Mouse (Mus musculus) ovary, postnatal 36 days (tissue): ENCODE data around the gene Aars2.

ENCODE experiments used
- DNase-seq: peaks from one replicate; pipeline ENCODE4 v3.0.0; 2022; ENCODE audit warnings: low spot score, mixed read lengths

Aars2 gene

DNA sequence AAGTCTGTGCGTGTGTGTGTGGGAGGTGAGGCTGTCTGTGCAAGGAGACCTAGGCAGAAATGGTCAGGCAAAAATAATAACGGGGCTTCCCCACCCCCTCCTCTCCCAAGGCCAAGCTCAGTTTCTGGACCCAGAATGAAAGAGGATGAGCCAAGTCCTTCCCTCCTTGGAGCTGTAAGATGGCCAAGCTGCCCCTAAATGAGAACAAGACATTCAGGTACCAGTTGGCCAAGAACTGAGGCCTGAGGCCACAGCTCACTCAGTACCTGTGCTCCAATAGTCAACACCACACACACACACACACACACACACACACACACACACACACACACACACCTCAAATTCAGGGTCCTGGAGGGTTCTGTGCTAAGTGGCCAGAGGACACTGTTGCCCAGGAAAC is 36.1 kb downstream of the Aars2 start:
- DNase-seq, result no peak

DNA sequence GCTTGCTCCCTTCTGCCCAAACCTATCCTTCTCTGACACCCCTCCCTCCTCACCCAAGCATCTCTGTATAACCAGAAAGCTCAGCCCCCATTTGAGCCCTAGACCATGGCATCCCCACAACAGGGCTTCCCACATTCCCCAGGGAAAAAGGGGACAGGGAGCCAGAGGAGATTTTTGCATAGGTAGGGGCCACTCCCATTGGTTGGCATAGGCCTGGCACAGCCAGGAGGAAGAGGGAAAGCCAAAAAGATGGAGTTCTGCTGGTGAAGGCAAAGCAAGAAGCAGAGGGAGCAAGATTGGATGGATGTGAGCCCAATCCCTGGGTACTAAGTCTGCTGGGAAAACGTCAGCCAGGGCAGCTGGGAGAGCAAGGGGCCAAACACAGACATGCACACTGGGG is 36.5 kb downstream of the Aars2 start:
- no peak for DNase-seq

DNA sequence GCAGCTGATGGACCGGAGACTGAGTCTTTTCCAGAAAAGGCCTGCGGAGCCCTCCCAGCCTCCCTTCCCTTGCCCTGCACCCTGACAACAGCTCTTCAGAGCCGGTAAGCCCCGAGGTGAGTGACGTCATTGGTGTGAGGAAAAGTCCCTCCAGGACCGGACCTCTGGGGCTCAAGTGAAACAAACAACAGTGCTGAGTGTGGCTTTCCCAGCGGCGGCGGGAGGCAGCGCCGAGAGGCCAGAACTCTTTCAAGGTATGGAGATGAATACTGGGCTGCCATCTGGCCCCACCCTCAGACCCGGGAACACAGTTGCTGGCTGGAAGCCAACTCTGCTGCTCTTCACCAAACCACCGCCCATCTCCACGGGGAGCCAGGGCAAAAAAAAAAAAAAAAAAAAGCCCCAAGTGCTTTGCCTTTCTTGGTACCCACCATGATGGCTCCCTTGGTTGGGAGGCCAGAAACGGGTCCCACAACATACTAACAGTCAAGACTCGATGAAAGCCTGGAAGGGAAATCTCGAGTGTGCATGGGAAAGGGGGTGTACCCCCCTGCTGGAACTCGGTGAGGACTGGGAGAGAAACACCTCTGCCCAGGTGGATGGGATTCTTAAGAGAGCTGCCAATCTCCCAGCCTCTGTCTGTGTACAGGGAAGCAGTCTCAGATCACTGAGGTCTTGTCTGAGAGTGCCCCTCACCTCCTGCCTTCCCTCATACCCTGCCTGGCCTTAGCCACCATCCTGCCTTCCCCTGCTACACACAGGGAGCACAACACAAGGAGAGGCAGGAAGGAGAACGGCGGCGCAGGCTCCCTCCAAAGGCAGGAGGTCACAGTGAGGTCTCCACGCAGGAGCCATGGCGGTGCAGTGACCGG is 37.6 kb downstream of the Aars2 start:
- no peak for DNase-seq

DNA sequence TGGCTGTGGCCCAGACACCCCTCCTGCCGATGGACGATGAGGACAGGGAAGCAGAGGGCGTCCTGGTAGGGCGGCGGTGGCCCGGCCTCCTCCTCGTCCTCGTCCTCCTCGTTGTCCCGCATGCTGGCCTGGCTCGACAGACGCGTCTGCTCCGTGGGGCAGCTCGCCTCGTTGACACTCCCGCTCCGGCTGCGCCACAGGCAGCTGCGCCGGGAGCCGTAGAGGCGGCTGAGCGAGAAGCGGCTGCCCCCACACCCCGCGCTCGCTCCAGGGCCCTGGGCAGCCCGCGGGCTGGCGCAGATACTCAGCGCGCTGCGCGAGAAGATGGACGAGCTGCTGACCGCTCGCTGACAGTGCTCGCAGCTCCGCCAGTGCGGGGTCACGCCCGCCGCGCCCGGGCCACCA is 38.2 kb downstream of the Aars2 start:
- DNase-seq, result no peak

DNA sequence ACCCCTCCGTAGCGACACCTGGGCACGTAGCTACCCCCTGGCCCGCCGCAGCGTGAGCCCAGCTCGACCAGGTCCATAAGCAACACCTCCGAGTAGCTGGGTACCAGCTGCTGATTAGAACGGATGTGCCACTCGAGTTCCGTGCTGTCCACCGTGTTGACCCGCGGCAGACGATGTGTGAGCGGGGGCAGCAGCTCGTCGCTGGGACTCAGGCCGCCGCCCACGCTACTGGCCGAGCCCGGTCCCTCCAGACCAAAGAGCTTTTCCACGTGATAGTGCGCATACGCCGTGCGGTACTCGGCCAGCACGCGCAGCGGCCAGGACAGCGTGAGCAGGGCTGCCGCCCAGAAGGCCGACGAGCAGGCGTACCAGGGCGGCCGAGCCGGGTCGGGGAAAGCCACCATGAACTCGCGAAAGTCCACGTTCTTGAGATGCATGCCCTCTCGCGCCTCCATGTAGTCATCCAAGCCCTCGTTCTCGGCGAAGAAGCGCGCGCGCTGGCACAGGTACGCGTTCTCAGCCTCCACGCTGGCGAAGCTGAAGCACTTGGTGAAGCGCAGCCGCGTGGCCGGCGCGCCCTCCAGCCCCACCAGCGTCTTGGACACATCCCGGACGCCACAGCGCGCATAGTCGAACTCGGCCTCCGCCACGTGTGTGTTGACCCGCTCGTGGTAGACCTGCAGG is 38.8 kb downstream of the Aars2 start:
- DNase-seq, result no peak

DNA sequence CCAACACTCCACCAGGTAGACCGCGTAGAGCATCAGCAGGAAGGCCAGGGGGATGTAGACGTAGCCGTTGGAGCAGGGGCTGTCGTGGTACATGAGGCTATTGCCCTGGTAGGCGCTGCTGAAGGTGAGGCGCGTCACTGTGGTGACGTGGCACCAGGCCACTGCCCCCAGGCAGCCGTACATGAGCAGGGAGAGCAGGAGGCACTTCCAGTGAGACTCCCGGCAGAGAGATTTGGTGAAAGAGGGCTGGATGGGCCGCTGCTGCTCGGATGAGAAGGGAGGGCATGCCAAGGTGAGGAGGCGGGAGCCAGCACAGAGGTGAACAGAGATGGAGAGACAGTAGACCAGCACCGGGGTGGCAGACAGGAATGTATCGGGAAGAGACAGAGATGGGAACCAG is 40.3 kb downstream of the Aars2 start:
- no peak for DNase-seq

DNA sequence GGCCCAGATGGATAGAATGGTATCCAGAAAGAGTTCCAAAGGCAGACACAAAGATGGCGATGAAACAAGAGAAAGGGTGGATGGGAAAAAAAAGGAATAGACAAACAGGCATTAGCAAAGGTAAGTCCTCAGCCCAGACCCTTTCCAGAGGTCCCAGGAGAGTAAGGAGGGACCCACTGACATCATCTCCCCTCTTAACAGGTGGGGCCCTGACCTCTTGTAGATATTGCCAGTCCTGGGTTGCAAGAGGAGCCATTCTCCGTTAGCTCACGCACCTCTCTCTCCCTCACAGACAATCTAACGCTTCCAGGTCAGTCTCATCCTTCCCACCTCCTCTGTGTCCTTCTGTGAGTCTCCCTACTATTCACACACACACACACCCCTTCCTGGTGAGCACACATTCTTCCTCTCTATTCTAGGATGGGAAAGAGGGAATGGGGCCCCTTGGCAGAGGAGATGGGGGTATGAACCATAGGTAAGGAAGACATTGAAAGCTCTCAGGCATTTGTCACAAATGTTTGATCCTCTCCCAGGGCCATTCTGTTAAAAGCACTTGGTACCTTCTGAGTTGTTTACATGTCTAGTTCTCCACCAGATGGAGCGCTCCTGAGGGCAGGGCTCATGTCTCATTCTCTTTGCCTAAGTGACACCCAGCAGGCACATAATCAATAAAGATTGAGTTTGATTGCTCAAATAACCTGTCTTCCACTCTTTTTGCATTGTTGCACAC is 41.0 kb downstream of the Aars2 start:
- no peak for DNase-seq

DNA sequence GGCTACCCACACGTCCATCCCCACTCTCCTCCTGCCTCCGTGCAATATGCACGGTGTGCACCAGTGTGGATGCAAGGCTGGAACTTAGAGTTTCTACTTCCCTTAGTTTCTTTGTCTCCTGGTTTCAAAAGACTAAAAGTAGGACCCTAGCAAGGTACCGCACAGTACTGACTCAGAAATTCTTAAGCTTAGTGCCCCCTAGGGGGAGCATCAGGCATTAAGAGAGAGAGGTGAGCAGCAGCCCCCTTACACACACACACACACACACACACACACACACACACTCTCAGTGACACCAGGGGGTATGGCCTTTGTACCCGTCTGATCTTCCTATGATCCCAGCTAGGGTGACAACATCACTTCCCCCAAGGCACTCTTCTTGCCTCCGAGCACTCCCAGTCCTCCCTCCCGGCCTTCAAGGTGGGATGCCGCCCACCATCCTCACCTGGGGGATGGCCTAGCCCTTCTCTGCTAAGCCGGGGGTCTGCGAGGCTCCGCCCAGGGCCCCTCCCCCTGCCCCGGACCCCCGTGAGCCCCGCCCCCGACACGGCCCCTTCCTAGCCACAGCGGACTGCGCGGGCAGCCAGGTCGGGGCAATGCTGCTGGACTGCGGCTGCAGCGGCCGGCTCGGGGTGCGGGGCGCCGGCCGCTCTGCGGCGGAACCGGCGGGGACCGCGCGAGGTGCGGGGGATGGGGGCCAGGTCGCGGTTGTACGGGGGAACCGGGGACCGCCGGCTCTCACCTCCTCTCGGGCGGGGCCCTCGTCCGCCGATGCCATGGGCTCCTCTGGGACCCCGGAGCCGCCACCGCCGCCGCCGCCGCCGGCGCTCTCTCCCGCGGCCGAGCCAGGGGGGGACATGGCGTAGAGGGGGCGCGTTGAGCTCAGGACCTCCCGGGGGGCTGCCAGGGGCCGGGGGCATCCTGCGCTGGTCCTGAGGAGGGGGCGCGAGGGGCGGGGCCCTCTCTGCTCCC is 42.2 kb downstream of the Aars2 start:
- DNase-seq, result no peak

DNA sequence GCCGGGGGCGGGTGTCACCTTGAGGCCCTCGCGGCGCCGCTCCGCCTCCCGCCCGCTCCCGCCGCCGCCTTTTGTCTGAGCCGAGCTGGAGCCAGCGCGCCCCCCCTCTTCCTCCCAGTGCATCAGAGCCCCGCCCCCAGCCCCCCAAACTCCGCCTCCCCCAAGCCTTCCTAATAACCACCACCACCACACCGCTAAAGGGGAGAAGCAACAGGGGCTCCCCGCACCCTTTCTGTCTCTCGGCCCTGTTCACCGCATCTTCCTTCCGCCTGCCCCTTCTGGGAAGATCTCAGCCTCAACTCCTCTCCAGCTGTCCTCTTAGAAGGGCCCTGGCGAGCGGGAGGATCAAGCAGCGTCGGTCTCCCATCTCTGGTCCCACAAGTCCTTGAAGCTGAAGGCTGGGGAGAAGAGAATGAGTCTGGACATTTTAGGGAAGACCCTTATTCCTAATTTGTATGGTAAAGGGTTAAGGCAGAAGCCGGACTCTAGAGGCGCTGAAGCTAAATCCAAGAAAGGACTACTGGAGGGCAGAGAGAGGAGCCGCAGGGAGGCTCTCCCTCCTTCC is 43.1 kb downstream of the Aars2 start, which contains the start of gene Tmem151b:
Gene Tmem151b (minus strand): TSS at position 61 of the 565 bp plus-strand sequence.
- no peak for DNase-seq

DNA sequence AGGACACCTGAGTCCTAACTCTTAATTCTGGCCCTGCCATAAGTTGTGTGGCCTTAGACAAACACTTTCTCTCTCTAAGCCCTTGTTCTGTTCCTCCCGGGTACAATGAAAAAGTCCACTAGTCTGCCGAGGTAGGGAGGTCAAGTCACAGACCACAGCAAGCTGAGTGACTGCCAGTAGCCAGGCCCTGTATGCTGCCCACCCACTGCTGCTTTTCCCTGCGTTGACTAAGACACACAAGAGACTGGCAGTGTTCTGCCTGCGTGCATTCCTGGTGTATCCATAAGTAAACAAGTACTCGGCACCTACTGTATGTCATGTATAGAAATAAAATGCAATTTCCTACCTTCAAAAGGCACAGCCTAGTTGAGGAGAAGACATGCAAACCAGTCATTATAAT is 43.6 kb downstream of the Aars2 start:
- no peak for DNase-seq

DNA sequence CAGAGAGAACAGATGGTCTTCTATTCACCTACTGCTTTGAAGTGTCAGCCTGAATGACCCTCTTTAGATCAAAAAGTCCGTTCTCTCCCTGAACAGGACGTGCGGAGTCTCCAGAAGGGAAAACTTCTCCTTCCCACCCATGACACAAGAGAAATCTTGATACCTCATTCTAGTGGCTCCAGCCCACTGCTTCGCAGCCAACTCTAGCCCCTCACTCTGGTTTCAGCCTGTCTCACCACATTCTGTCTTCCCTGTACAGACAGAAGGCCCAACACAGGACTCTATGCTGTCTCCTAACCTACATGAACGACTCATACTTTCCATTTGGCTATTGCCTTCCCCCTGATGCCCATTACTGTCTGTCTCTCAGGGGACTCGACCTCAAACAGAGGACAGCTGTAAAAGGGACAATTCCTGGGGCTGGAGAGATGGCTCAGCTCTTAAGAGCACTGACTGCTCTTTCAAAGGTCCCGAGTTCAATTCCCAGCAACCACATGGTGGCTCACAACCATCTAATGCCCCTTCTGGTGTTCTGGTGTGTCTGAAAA is 44.7 kb downstream of the Aars2 start:
- no peak for DNase-seq

DNA sequence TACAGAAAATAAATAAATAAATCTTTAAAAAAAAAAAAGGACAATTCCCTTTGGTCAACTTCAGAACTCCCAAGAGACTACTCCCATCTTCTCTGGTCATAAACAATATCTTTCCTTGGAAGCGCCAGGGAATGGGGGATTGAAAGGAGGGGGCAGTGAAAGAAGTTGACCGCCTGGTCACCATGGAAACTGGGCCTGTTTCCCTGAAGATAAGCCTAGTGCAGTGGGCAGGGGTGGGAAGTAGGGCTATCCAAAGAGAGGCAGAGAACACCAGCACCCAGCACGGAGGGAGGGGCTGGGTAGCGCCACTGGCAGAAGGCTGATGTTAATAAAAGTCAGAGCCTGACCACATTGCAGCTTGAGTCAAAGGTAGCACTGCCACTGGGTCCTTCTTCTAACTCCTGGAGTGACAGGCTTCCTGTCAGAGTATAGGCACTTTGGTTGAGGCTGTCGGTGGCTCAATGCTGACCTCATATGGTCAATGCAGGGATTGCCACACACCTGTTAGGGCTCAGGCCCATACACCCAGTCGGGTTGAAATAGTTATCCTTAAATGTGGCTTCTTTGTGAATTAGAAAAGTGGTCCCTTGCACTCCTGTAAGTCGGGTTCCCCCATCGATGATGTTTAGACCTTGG is 45.3 kb downstream of the Aars2 start:
- DNase-seq, result peak; percentile 71

DNA sequence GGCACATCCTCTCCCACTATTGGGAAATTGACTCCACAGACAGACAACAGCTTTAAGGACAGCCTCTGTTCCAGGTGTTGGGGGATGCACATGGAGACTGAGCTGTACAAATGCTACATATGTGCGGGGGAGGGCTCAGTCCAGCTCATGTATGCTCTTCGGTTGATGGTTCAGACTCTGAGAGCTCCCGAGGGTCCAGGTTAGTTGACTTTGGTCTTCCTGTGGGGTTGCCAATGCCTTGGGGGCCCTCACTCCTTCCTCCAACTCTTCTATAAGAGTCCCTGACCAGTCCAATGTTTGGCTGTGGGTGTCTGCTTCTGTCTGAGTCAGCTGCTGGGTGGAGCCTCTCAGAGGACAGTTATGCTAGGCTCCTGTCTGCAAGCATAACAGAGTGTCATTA is 46.4 kb downstream of the Aars2 start:
- DNase-seq, result no peak

DNA sequence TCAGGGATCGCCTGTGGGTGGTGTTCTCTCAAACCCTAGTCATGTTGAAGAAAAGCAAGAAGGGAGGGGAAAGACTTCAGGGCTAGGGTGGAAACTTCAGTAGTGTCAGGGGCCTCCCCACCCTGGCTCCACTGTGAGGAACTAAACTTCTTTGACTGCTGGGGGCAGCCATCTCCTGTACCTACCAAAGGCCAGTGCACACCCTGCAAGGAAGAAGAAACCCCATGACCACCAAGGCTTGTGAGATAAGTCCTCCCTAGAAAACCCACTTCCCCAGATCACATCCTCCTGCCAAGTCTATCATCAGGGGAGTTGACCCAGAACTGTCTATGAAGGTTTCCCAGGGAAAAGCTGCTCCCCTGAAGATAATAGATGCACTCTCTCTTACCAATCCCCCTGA is 47.8 kb downstream of the Aars2 start:
- DNase-seq, result no peak

DNA sequence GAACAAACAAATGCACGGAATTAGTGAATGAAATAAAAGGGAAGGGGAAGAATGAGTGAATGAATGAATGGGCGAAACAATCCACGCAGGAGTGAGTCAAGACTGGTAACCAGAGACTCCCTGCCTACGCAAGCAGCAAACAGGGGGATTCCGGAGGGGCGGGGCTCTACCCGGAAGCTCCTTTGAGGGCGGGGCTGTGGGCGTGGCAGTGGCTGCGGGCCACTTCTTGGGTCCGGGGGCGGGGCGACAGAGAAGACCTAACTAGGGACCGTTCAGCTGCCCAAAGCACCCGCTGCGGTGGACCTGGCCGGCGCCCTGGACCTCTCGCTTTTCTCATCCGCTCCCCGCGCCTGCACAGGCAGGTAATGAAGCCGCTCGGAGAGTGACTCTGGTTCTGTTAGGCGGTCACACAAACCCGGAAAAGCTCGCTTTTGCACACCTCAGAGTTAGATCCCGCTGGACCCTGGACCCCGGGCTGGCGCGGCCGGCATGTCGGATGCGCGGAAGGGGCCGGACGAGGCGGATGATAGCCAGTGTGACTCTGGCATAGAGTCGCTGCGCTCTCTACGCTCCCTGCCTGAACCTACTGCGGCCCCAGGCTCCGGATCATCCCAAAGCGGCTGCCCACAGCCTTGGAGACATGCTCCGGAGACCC is 48.9 kb downstream of the Aars2 start, which contains the start of gene Nfkbie:
Gene Nfkbie (plus strand): TSS at position 252 of the 655 bp plus-strand sequence.
- peak; percentile 96 for DNase-seq

DNA sequence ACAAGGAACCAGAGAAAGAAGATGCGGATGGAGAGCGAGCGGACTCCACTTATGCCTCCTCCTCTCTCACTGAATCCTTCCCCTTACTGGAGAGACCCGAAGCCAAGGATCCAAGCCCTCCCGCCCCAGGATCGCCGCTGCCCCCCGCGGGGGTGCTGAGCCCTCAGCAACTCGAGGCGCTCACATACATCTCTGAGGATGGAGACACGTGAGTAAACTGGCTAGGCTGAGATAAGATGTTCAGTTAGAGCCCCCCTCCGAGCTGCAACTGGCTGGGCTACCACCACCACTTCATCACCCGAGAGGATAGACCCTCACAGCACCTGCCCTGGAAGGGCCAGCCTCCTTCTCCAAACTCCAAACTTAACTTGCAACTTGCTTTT is 49.5 kb downstream of the Aars2 start:
- no peak for DNase-seq

DNA sequence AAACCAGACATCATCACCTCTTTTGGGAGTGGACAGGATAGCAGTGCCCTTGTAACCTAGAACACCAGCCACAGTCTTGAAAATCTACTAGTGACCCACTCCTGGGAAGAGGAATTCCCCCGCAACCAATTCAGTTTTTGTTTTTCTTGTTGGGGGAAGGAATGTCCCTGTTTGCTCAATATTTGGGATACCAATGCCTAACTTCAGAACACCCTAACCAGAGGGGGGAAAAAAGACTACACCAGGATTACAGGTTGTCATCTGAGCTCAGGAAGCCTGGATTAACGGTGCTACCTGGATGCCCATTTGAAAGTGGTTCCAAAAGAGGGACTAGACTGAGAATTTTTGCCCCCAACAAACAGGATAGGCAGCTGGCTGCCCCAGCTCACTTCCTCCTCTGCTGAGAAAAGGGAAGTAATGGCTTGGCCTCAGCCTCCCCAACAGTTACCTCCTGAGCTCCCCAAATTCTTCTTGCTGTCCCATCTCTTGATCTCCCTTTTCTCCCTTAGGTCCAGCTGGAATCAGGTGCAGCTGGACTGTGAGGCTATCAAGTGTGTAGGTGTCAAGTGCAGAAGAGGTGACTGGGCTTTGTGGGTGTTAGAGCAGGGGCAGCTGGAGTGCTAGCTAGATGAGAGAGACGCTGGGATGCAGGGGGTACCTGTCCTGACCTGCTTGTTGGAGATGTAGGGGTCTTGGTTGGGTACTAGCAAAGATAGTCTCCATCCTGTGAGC is 50.0 kb downstream of the Aars2 start:
- DNase-seq, result no peak

DNA sequence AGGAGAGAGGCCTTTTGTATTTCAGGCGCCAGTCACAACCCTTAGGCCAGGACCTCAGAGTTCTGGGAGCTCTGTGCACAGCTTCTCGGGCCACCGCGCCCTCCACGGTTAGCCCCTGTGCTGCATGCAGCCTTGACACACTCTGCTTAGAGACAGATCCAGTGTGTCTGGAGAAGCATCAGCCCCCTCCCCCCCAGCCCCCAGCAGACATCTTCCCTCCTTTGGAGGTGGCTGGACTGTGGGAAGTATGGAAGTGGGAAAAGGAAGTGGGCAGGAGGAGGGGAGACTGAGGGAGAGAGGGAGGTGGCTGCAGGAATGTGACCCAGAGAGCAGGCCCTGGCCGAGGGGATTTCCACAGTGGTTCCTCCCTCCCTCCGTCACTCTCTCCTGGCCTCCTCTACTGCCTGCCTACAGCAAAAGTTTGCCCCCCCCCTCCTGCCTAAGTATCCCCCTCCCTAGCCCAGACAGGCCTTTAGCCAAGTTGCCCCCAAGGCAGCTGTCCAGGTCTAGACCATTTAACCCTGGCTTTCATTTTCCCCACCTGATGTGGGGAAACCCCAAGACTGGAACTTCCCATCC is 50.7 kb downstream of the Aars2 start:
- no peak for DNase-seq
